Mouse (Mus musculus): ENCODE measurements around the gene Strbp.
A peak's percentile ranks its signal among the peaks of the same experiment; 100 is the strongest.
"Not testable (repeated sequence)": the region's sequence is repeated elsewhere in the genome, so short reads cannot be mapped to it uniquely, and the experiment has no call there.

Strbp gene

DNA sequence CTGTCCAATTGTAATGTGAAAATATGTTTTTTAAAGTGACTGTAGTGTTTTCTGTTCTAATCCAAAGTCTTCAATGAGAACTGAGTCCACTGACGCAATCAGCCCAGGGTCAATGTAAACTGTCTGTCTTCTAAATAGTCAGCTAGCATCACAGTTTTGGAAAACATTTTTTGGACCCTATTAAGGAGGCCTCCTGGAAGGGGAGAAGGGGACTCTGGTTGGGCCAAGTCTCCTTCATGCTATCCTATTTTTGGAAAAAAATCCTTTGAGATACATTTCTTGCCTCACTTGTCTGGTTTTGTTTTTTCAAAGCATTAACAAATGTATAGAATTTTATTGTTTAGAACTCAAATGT is 184.4 kb downstream of the Strbp start:
- DNase-seq (ENCODE audit: low spot score), result no peak

GRCm38 (mm10) chr2:37518561-37519285 is 184.9 kb downstream of the Strbp start:
- no peak for DNase-seq (ENCODE audit: low spot score)

DNA sequence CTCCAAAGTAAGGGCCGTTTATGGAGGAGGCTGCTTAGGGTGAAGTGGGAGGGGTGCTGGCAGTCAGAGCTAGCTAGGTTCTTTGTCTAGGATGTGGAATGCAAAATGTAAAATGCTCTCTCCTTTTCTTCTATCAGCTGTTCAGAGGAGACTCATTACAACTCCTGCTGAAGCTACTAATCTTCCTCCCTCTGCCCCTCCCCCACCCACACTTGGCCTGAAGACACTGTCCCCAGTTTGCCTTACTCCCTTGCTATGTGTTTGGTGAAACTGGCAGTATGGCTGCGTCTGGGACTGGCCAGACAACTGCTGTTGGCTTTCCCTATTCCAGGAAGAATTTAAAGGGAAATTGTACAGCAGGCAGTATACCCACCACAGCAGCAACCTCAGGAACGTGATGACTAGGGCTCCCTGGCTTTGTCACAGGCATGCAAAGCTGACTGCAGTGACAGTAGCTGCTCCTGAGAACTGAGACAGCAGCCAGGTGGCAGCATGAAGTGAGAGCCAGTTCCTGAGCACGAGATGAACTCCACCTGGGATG is 186.7 kb downstream of the Strbp start:
- no peak for DNase-seq (ENCODE audit: low spot score)

GRCm38 (mm10) chr2:37516030-37516710 is 187.5 kb downstream of the Strbp start, which contains the start of gene Gpr21:
Gene Gpr21 (plus strand): TSS chr2:37516332.
- DNase-seq (ENCODE audit: low spot score), result no peak

- DNase-seq (ENCODE audit: low spot score), result no peak
Measured at GRCm38 (mm10) chr2:37511134-37511901, 192.3 kb downstream of the Strbp start.

DNA sequence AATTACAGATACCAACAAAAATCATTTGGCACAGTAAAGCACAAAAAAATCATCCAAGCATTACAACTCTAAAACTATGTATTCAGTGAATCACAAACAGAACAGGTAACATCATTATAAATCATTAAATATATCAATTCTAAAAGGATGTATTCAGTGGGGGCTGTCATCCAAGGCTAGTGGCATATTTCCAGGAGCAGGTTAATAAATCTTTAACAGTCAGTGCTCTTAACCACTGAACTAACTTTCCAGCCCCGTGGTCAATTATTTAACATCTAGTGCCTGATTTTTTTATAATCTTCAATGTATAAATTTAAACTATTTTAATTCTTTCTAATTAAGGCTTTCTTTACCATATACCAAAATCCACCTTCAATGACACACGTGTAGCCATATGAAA is 197.8 kb downstream of the Strbp start:
- not testable (repeated sequence) for DNase-seq (ENCODE audit: low spot score)

DNA sequence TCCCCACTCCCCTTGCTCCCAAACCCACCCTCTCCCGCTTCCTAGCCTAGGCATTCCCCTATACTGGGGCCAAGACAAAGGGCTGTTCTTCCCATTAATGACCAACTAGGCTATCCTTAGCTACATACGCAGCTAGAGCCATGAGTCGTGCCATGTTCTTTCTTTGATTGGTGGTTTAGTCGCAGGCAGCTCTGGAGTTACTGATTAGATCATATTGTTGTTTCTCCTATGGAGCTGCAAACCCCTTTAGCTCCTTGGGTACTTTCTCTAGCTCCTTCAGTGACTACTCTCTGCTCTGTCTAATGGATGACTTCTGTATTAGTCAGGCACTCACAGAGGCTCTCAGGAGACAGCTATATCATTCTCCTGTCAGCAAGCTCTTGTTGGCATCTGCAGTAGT is 206.3 kb downstream of the Strbp start:
- DNase-seq (ENCODE audit: low spot score), result no peak

DNA sequence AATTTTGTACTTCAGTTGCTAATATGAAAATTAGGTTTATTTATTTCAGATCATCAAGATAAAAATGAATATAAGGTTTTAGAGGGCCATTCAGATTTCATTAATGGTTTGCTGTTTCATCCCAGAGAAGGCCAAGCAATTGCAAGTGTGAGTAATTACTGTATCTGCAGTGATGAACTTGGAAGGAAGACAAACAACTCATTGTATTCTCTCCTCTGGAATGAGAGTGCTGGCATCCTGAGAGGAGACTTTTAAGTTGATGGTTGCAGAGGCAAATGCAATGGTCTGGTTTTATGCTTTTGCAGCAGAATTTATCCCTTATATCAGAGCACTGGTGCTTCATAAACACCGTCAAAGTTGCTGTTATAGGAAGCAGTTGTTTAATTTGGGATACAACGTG is 214.7 kb downstream of the Strbp start:
- DNase-seq (ENCODE audit: low spot score), result no peak

- DNase-seq (ENCODE audit: low spot score), result no peak
Measured at GRCm38 (mm10) chr2:37486408-37486807, 217.3 kb downstream of the Strbp start.

DNA sequence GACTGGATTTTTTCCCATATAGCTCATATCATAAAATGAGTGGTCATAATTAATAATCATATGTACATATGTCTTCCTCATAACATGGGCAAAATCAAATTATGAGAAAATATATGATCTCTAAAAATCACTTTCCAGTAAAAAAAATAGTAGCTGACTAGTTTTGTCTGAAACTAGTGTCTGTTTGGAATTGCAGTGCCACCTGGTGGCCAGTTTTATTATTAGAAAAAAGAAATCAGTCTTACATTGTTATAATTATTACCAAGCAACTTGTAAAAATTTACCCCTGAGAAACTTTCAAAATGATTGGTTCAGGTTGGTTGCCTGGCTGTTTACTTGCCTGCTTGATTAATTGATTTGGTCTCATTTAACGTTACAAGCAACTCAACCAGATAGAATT is 218.3 kb downstream of the Strbp start:
- peak; percentile 41 for DNase-seq (ENCODE audit: low spot score)

DNA sequence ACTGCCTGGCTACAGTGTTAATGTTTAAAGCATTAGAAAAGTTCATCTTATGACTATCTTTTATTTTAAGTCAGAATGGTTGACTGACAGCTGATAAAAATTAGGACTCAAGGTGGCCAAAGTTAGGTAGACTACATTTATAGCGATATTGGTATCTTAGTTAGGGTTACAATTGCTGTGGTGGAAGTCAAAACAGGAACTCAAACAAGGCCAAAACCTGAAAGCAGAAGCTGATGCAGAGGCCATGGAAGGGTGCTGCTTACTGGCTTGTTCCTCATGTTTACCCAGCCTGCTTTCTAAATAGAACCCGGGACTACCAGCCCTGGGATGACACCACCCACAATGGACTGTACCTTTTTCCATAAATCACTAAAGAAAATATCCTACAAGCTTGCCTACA is 219.5 kb downstream of the Strbp start:
- no peak for DNase-seq (ENCODE audit: low spot score)

DNA sequence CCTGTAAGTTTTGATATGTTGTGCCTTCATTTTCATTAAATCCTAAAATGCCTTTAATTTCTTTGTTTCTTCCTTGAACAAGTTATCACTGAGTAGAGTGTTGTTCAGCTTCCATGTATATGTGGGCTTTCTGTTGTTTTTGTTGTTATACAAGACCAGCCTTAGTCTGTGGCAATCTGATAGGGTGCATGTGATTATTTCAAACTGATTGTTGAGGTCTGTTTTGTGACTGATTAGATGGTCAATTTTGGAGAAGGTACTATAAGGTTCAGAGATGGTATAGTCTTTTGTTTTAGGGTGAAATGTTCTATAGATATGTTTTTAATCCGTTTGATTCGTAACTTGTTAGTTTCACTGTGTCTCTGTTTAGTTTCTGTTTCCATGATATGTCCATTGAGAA is 223.6 kb downstream of the Strbp start:
- DNase-seq (ENCODE audit: low spot score), result no peak

GRCm38 (mm10) chr2:37479559-37479958 is 224.1 kb downstream of the Strbp start:
- no peak for DNase-seq (ENCODE audit: low spot score)

DNA sequence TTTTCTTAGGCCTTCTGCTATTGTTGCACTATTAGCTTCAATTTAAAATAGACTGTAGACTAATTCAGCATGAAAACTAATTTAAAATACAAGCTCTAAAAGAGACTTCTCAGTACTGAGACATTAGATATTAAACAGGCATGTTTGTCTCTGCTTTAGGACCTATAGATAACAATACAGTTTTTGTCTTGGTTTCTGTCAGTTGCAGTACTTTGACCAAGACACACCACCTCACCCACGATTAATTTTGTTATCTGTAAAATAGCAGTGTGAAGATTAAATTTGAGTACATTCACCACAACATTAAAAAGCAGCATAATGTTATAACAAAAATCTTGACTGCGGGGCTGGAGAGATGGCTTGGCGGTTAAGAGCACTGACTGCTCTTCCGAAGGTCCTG is 237.4 kb downstream of the Strbp start:
- no peak for DNase-seq (ENCODE audit: low spot score)

DNA sequence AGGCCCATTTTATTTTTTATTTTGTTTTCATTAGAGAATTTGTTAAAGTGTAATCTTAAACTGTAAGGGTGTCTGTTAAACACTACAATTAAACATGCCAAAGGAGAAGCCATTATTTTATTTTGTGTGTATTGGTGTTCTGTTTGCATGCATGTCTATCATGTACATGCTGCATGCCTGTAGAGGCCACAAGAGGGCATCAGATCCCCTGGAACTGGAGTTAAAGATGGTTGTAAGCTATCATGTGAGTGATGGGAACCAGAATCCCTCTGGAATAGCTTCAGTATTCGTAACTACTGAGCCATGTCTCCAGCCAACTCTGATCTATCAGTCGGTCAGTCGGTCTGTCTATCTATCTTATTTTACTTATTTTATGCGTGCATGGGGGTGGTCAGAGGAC is 243.0 kb downstream of the Strbp start:
- DNase-seq (ENCODE audit: low spot score), result no peak

DNA sequence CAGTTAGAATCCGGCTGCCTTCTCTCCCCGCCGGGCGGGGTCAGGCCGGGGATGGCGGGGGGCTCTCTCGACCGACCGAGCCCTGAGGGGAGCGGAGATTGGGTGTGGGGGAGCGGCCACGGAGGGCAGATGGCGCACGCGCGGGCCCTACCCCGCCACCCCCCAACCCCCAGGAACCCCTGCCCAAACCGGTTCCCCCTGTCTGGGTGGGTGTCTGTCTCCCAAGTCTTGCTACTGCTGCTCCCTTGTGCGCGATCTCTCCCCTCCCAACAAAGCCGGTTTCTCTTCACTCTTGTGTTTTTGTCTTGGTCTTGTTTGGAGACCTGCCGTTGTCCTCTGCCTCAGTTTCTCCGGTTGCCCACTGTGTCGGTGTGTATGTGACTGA is 251.3 kb downstream of the Strbp start:
- no peak for DNase-seq (ENCODE audit: low spot score)

DNA sequence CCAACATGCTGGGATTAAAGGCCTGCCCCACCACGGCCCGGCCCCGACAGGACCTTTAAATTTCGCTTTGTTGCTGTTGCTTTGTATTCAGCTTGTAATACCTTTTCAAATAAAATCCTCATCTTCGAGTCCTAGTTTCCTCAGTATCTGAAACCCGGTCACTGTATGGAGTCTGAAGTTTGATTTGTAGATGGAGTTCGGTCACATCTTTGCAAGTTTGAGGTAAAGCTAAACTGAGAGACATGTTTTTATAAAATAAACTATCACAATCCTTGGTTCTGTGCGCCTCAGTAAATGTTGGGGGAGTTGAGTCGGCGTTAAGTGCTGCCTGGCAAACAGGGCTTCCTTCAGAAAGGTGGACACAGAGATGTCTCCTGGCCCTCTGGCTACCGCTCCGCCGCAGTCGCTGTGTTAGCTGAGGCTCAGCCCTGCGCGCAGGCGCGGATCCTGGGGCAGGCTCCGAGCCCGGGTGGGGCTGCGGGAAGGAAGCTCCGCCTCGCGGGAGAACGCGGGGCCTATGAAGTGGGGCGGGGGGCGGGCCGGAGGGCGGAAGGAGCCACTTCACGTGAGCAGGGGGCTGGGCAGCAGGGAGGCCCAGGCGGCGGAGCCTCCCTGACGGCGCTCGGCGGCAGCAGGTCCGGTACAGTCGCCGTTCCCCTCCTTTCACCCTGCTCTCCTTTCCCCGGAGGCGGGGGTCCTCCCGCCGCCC is 251.8 kb downstream of the Strbp start:
- peak; percentile 95 for DNase-seq (ENCODE audit: low spot score)

DNA sequence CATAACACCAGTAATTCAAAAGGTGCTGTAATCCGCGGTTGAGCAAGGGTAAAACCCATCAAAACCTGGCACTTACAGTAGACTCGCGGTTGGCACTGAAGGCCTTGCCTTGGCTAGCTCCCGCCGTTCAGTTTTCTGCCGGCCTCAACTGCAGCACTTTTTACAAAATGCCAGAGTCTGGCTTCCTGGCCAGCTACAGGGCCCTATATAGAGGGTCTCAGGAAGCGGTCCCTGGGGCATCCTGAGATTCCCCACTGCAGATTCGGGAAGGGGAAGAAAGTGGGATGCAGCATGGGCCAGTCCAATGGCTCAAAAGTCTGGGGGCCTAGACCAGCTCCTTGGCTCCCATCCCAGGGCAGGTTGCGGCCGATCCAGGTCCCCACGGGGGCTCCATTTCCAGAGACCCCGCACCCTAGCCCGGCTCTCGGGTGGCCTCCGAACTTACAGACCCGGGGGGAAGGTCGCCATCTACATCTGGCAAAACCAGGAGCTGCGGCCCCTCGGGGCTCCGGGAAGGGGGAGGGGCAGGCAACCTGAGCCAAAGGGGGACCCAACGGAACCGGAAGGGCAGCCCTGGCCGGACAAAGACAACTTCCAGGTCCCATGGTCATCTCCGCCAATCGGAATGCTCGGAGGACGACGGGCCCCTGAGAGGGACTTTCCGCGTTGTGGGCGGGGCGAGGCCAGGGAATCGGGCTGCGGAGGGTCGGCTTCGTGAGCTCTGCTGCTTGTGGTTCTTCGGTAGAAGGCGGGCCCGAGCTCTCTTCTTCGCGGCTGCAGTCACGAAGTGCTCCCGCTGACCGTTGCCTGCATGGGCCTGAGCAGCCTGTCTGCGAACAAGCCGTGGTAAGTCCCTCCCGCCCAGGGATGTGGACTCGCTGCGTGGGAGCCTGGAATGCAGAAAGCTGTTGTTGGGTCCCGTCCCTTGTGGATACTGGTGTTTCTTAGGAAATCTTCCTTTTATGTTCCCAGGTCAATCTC is 260.8 kb downstream of the Strbp start, which contains the start of the genes Zbtb26, Zbtb6 and Rabgap1:
Gene Zbtb26 (minus strand): TSS at position 525 of the 981 bp plus-strand sequence.
Gene Zbtb6 (minus strand): TSS at position 561 of the 981 bp plus-strand sequence.
Gene Rabgap1 (plus strand): TSS at position 669 of the 981 bp plus-strand sequence.
- DNase-seq (ENCODE audit: low spot score), result peak; percentile 96
